ENCODE assay signal across 10 mouse cellular contexts in the genomic region with DNA sequence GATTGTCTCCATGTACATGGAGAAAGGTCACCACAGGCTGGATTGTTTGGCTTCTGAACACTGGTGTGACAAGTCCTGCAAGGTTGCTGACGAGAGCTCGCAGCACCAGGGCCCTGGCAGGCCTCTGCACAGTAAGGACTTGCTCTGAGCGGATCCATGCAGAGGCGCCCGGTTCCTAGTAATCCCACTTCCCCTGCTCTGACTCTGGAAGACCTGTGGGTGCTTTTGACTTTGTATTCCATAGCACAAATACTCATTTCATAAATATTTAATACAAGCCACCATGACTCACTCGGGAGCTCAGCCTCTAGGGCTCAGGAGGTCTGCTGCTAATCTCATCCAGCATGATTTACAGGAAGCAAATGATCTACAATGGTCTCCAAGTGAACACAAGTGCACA. TPM values are rescaled to one million over a fixed set of nuclear protein-coding genes. Genes with fewer than 3 reads are reported as not detected.
DNase-seq lines count a peak whose midpoint lies in the region; ATAC-seq and TF ChIP-seq lines count a peak whose summit lies in the region.
"Had no signal": no experiment of that assay in that cellular context is flagged by ENCODE, and none has a peak within 500 bp of the region (broad histone marks: within the 10 kb centered on the region; RNA-seq: fewer than 3 reads in every experiment).

No protein-coding gene starts in this region.

- TF ChIP-seq CTCF in liver, adult 2 months (IDR thresholded peaks at IDR 0.05; ENCODE audit: low read depth, low read length) = no peak
- no peak for TF ChIP-seq CTCF in small intestine, adult 2 months (IDR thresholded peaks at IDR 0.05; ENCODE audit: extremely low read depth, insufficient read length, insufficient replicate concordance, low read depth, low read length)

- TF ChIP-seq POLR2A in liver, adult 2 months (IDR thresholded peaks at IDR 0.05; ENCODE audit: extremely low read depth, insufficient read depth, low read length) = no peak
- no peak for TF ChIP-seq POLR2A in small intestine, adult 2 months (IDR thresholded peaks at IDR 0.05; ENCODE audit: low read depth, low read length)

- H3K79me2 ChIP-seq in liver, adult 2 months (ENCODE audit: control insufficient read depth, insufficient read depth, low read length) = no peaks in the 10 kb centered on the region

- H3K36me3 ChIP-seq in liver, adult 2 months (ENCODE audit: control insufficient read depth, insufficient read depth, low read length) = peaks cover 35% of the 10 kb centered on the region
- H3K36me3 ChIP-seq in liver, embryonic 12.5 days = peaks cover 21% of the 10 kb centered on the region
- 0 out of 2 replicates have a peak, but pooled peaks cover 6% of the 10 kb centered on the region for H3K36me3 ChIP-seq in embryonic facial prominence, embryonic 14.5 days (ENCODE audit: control insufficient read depth, insufficient read depth, low read length)
- H3K36me3 ChIP-seq in small intestine, adult 2 months (ENCODE audit: control insufficient read depth, insufficient read depth, low read length) = peaks cover 3% of the 10 kb centered on the region; the same call in 1 of the 2 replicates

- DNase-seq in liver, adult 2 months (ENCODE audit: extremely low read depth, low read depth, low spot score) = no peak
- DNase-seq in embryonic facial prominence, embryonic 14.5 days (ENCODE audit: low spot score) = no peak
- peak; percentile 47 for DNase-seq in kidney, adult 9 months
- no peak for DNase-seq in adrenal gland, postnatal 25 days
- DNase-seq in layer of hippocampus, postnatal 25 days (ENCODE audit: extremely low spot score in 1 of 2, low spot score in 1 of 2) = no peak
- no peak for DNase-seq in ovary, adult 18-20 months (ENCODE audit: low spot score)
- DNase-seq: gastrocnemius, postnatal 10 days had no signal

- peak overlapping the region; percentile 20; the same call in 1 of the 2 replicates for H3K9ac ChIP-seq in liver, adult 2 months (ENCODE audit: low read depth, low read length)
- H3K9ac ChIP-seq in liver, embryonic 12.5 days = no peak overlapping the region
- H3K9ac ChIP-seq in embryonic facial prominence, embryonic 14.5 days (ENCODE audit: low read depth, low read length) = no peak overlapping the region

- H3K27ac ChIP-seq in liver, adult 2 months (replicated peaks; ENCODE audit: insufficient read depth, low read depth, low read length) = peak overlapping the region; percentile 73
- no peak overlapping the region for H3K27ac ChIP-seq in liver, embryonic 12.5 days
- peak overlapping the region; percentile 61 for H3K27ac ChIP-seq in embryonic facial prominence, embryonic 14.5 days (replicated peaks; ENCODE audit: low read depth, low read length)
- H3K27ac ChIP-seq in small intestine, adult 2 months (ENCODE audit: insufficient read depth, low read depth, low read length) = peak overlapping the region; percentile 70

- no peak overlapping the region for H3K4me2 ChIP-seq in liver, embryonic 12.5 days
- no peak overlapping the region for H3K4me2 ChIP-seq in embryonic facial prominence, embryonic 14.5 days (ENCODE audit: low read depth, low read length)

- H3K4me3 ChIP-seq in liver, adult 2 months (ENCODE audit: insufficient read depth, low read depth, low read length) = no peak overlapping the region
- H3K4me3 ChIP-seq in liver, embryonic 12.5 days = no peak overlapping the region
- H3K4me3 ChIP-seq in embryonic facial prominence, embryonic 14.5 days (ENCODE audit: low read depth, low read length) = no peak overlapping the region
- H3K4me3 ChIP-seq in small intestine, adult 2 months (ENCODE audit: low read depth, low read length) = no peak overlapping the region

- peaks cover 16% of the 10 kb centered on the region for H3K4me1 ChIP-seq in liver, adult 2 months (ENCODE audit: control insufficient read depth, insufficient read depth, low read length)
- peaks cover 8% of the 10 kb centered on the region for H3K4me1 ChIP-seq in liver, embryonic 12.5 days
- H3K4me1 ChIP-seq in embryonic facial prominence, embryonic 14.5 days (ENCODE audit: control insufficient read depth, insufficient read depth, low read length) = peaks cover 6% of the 10 kb centered on the region
- H3K4me1 ChIP-seq in small intestine, adult 2 months (ENCODE audit: control insufficient read depth, insufficient read depth, insufficient read length, low read length) = peaks cover 2% of the 10 kb centered on the region; the same call in 1 of the 2 replicates

- 73% methylated on average over 6 of the region's 6 CpGs for WGBS in liver, adult 2 months
- 81% methylated on average over 6 of the region's 6 CpGs for WGBS in liver, embryonic 12.5 days (ENCODE audit: insufficient replicate concordance)
- WGBS in embryonic facial prominence, embryonic 14.5 days = 58% methylated on average over 6 of the region's 6 CpGs
- WGBS in small intestine, adult 2 months = 76% methylated on average over 6 of the region's 6 CpGs

- H3K9me3 ChIP-seq in liver, embryonic 12.5 days (replicated peaks) = no peaks in the 10 kb centered on the region
- no peaks in the 10 kb centered on the region for H3K9me3 ChIP-seq in embryonic facial prominence, embryonic 14.5 days (ENCODE audit: control insufficient read depth, low read length)

- H3K27me3 ChIP-seq in liver, adult 2 months (ENCODE audit: control insufficient read depth, insufficient read depth, low read length) = no peaks in the 10 kb centered on the region
- H3K27me3 ChIP-seq in liver, embryonic 12.5 days (replicated peaks) = no peaks in the 10 kb centered on the region
- no peaks in the 10 kb centered on the region for H3K27me3 ChIP-seq in embryonic facial prominence, embryonic 14.5 days (replicated peaks; ENCODE audit: control insufficient read depth, insufficient read depth, low read length)
- no peaks in the 10 kb centered on the region for H3K27me3 ChIP-seq in small intestine, adult 2 months (ENCODE audit: control insufficient read depth, insufficient read depth, low read length)

- ATAC-seq in liver, embryonic 12.5 days = no peak
- ATAC-seq in embryonic facial prominence, embryonic 14.5 days (ENCODE audit: low read depth) = no peak

RNA-seq across cellular contexts. Expression of gene Tulp1, which starts 54.6 kb away (rescaled TPM):
- not detected in 2 replicates for total RNA-seq in liver, adult 2 months (2014; rRNA removed)
- not detected in 2 replicates for polyA plus RNA-seq in liver, adult 2 months (2012; rRNA removed)
- polyA plus RNA-seq in liver, embryonic 12.5 days (2016; fragmentation: Nextera tagmentation; extraction: Ambion mirVana) = 1.4 and 1.6 TPM in 2 replicates
- polyA plus RNA-seq in embryonic facial prominence, embryonic 14.5 days (2014; fragmentation: Nextera tagmentation; extraction: Ambion mirVana) = 3.9 and 6.0 TPM in 2 replicates
- polyA plus RNA-seq in small intestine, adult 2 months (2012; rRNA removed) = 0.34 TPM in 1 of 2 replicates, not detected in the other
- total RNA-seq in adrenal gland, postnatal 25 days (2021) = not detected in 2 replicates
- total RNA-seq in layer of hippocampus, postnatal 25 days (2021) = not detected
- total RNA-seq: left cerebral cortex, postnatal 10 days had no signal
